Mouse (Mus musculus) MEL (cell line): ENCODE data around the gene Gnl1. TPM values are rescaled to one million over a fixed set of nuclear protein-coding genes. Genes with fewer than 3 reads are reported as not detected.

Source experiments
- DNase-seq: peaks from one replicate; pipeline ENCODE4 v3.0.0; 2011; ENCODE audit warnings: low read depth, low spot score
- H3K27ac ChIP-seq: 2 replicates; pipeline ENCODE4 v1.5.1; 2012; ENCODE audit warnings: low read depth, mild to moderate bottlenecking, control low read depth, low read length, moderate library complexity; ENCODE audit not compliant: control insufficient read depth
- H3K27me3 ChIP-seq, 2 experiments: fragments of 150-350 bp in 1 of 2; sonication (generic) in 1 of 2; 2 replicates each; pipeline ENCODE4 v1.6.1; 2012; ENCODE audit warnings: low read length in 2 of 2, mild to moderate bottlenecking in 2 of 2, improper control_type of control experiment in 1 of 2, moderate library complexity in 1 of 2; ENCODE audit not compliant: insufficient read depth in 2 of 2, control insufficient read depth in 1 of 2
- H3K36me3 ChIP-seq, 2 experiments: 2 replicates each; pipeline ENCODE4 v1.6.1; 2012 to 2014; ENCODE audit warnings: low read length in 2 of 2, improper control_type of control experiment in 1 of 2, inconsistent platforms in 1 of 2, mild to moderate bottlenecking in 1 of 2; ENCODE audit not compliant: insufficient read depth in 2 of 2, control insufficient read depth in 1 of 2
- H3K4me1 ChIP-seq, 2 experiments: fragments of 150-350 bp in 1 of 2; sonication (generic) in 1 of 2; 2 replicates each; pipeline ENCODE4 v1.6.1; 2012; ENCODE audit warnings: low read length in 2 of 2, improper control_type of control experiment in 1 of 2, mild to moderate bottlenecking in 1 of 2; ENCODE audit not compliant: insufficient read depth in 2 of 2, control insufficient read depth in 1 of 2
- H3K4me3 ChIP-seq, 2 experiments: fragments of 150-350 bp in 1 of 2; sonication (generic) in 1 of 2; 2 replicates each; pipeline ENCODE4 v1.5.1; 2012; ENCODE audit warnings: low read depth in 2 of 2, low read length in 2 of 2, mild to moderate bottlenecking in 2 of 2, moderate library complexity in 2 of 2, control low read depth in 1 of 2, improper control_type of control experiment in 1 of 2; ENCODE audit not compliant: control insufficient read depth in 1 of 2, insufficient read depth in 1 of 2
- H3K79me2 ChIP-seq: 2 replicates; pipeline ENCODE4 v1.6.1; 2012; ENCODE audit warnings: mild to moderate bottlenecking, low read length, moderate library complexity; ENCODE audit not compliant: control insufficient read depth, poor library complexity, insufficient read depth
- H3K9ac ChIP-seq: 2 replicates; pipeline ENCODE4 v1.6.1; 2012; ENCODE audit warnings: low read depth, mild to moderate bottlenecking, control low read depth, low read length, moderate library complexity; ENCODE audit not compliant: control insufficient read depth, poor library complexity, severe bottlenecking
- H3K9me3 ChIP-seq: fragments of 150-350 bp; sonication (generic); replicated peaks from 2 replicates; pipeline ENCODE4 v1.6.1; 2012; ENCODE audit warnings: mild to moderate bottlenecking, low read length, improper control_type of control experiment, moderate library complexity; ENCODE audit not compliant: insufficient read depth
- BHLHE40 ChIP-seq: IDR thresholded peaks from 2 replicates; pipeline ENCODE4 v1.6.1; 2012; ENCODE audit warnings: low read depth, mild to moderate bottlenecking, inconsistent platforms, low read length, improper control_type of control experiment, borderline replicate concordance
- CHD1 ChIP-seq: IDR thresholded peaks from 2 replicates; pipeline ENCODE4 v1.6.1; 2012; ENCODE audit warnings: low read depth, mild to moderate bottlenecking, inconsistent platforms, low read length, improper control_type of control experiment
- CHD2 ChIP-seq: IDR thresholded peaks from 2 replicates; pipeline ENCODE4 v1.6.1; 2011; ENCODE audit warnings: low read length, improper control_type of control experiment
- CTCF ChIP-seq, 3 experiments: IDR thresholded peaks in 2 of 3; conservative IDR thresholded peaks in 1 of 3; 2 replicates each; pipeline ENCODE4 v1.5.1; 2011 to 2012; ENCODE audit warnings: low read length in 3 of 3, low read depth in 2 of 3, mild to moderate bottlenecking in 2 of 3, improper control_type of control experiment in 1 of 3, inconsistent platforms in 1 of 3, mixed read lengths in 1 of 3, moderate library complexity in 1 of 3; ENCODE audit not compliant: control insufficient read depth in 1 of 3, insufficient read depth in 1 of 3, poor library complexity in 1 of 3, severe bottlenecking in 1 of 3
- ELF1 ChIP-seq: IDR thresholded peaks from 2 replicates; pipeline ENCODE4 v1.6.1; 2014; ENCODE audit warnings: low read depth, mild to moderate bottlenecking, inconsistent platforms, low read length, improper control_type of control experiment, moderate library complexity
- ETS1 ChIP-seq: IDR thresholded peaks from 2 replicates; pipeline ENCODE4 v1.6.1; 2012; ENCODE audit warnings: low read depth, mild to moderate bottlenecking, inconsistent platforms, low read length, improper control_type of control experiment, moderate library complexity
- GABPA ChIP-seq: IDR thresholded peaks from 2 replicates; pipeline ENCODE4 v1.6.1; 2012; ENCODE audit warnings: low read depth, mild to moderate bottlenecking, inconsistent platforms, low read length, improper control_type of control experiment, moderate library complexity
- GATA1 ChIP-seq: IDR thresholded peaks from 2 replicates; pipeline ENCODE4 v1.6.1; 2011; ENCODE audit warnings: low read depth, low read length, improper control_type of control experiment
- JUND ChIP-seq: IDR thresholded peaks from 2 replicates; pipeline ENCODE4 v1.6.1; 2011; ENCODE audit warnings: low read depth, mild to moderate bottlenecking, improper control_type of control experiment, low read length
- MAX ChIP-seq: IDR thresholded peaks from 2 replicates; pipeline ENCODE4 v1.6.1; 2011; ENCODE audit warnings: low read length, improper control_type of control experiment
- MAZ ChIP-seq: IDR thresholded peaks from 2 replicates; pipeline ENCODE4 v1.6.1; 2012; ENCODE audit warnings: low read depth, mild to moderate bottlenecking, inconsistent platforms, low read length, improper control_type of control experiment
- MEF2A ChIP-seq: IDR thresholded peaks from 2 replicates; pipeline ENCODE4 v1.6.1; 2014; ENCODE audit warnings: low read depth, mild to moderate bottlenecking, inconsistent platforms, low read length, improper control_type of control experiment; ENCODE audit not compliant: poor library complexity, insufficient replicate concordance, severe bottlenecking; ENCODE audit errors: extremely low read depth
- MYB ChIP-seq: IDR thresholded peaks from 2 replicates; pipeline ENCODE4 v1.6.1; 2011; ENCODE audit warnings: mild to moderate bottlenecking, low read depth, low read length, improper control_type of control experiment
- MYC ChIP-seq: IDR thresholded peaks from 2 replicates; pipeline ENCODE4 v1.6.1; 2011; ENCODE audit warnings: low read depth, mild to moderate bottlenecking, low read length, improper control_type of control experiment, moderate library complexity
- NRF1 ChIP-seq: IDR thresholded peaks from 2 replicates; pipeline ENCODE4 v1.6.1; 2014; ENCODE audit warnings: low read depth, mild to moderate bottlenecking, inconsistent platforms, low read length, improper control_type of control experiment, moderate library complexity; ENCODE audit not compliant: poor library complexity, insufficient read depth, severe bottlenecking
- POLR2AphosphoS5 ChIP-seq: IDR thresholded peaks from 2 replicates; pipeline ENCODE4 v1.6.1; 2012; ENCODE audit warnings: low read depth, borderline replicate concordance, mild to moderate bottlenecking, inconsistent platforms, low read length, moderate library complexity, mixed read lengths
- RAD21 ChIP-seq: IDR thresholded peaks from 2 replicates; pipeline ENCODE4 v1.6.1; 2011; ENCODE audit warnings: mild to moderate bottlenecking, low read depth, low read length, improper control_type of control experiment
- RCOR1 ChIP-seq: IDR thresholded peaks from 2 replicates; pipeline ENCODE4 v1.6.1; 2012; ENCODE audit warnings: low read depth, mild to moderate bottlenecking, inconsistent platforms, low read length, improper control_type of control experiment
- SIN3A ChIP-seq: IDR thresholded peaks from 2 replicates; pipeline ENCODE4 v1.6.1; 2012; ENCODE audit warnings: low read length, improper control_type of control experiment, inconsistent platforms
- SMC3 ChIP-seq: IDR thresholded peaks from 2 replicates; pipeline ENCODE4 v1.6.1; 2011; ENCODE audit warnings: low read depth, low read length, improper control_type of control experiment
- TAL1 ChIP-seq: IDR thresholded peaks from 2 replicates; pipeline ENCODE4 v1.6.1; 2012; ENCODE audit warnings: mild to moderate bottlenecking, inconsistent platforms, low read length, moderate library complexity, mixed read lengths
- TBP ChIP-seq: IDR thresholded peaks from 2 replicates; pipeline ENCODE4 v1.8.0; 2011; ENCODE audit warnings: low read depth, low read length, improper control_type of control experiment
- TCF12 ChIP-seq: IDR thresholded peaks from 2 replicates; pipeline ENCODE4 v1.6.1; 2014; ENCODE audit warnings: low read depth, mild to moderate bottlenecking, inconsistent platforms, low read length, improper control_type of control experiment, moderate library complexity
- UBTF ChIP-seq: IDR thresholded peaks from 2 replicates; pipeline ENCODE4 v1.6.1; 2012; ENCODE audit warnings: low read depth, mild to moderate bottlenecking, inconsistent platforms, low read length, improper control_type of control experiment, moderate library complexity, borderline replicate concordance; ENCODE audit not compliant: insufficient read depth
- USF1 ChIP-seq: IDR thresholded peaks from 2 replicates; pipeline ENCODE4 v1.6.1; 2014; ENCODE audit warnings: low read depth, mild to moderate bottlenecking, inconsistent platforms, low read length, improper control_type of control experiment, moderate library complexity
- USF2 ChIP-seq, 2 experiments: IDR thresholded peaks; 2 replicates each; pipeline ENCODE4 v1.6.1; 2011 to 2012; ENCODE audit warnings: improper control_type of control experiment in 2 of 2, low read length in 2 of 2, borderline replicate concordance in 1 of 2, inconsistent platforms in 1 of 2, low read depth in 1 of 2, mild to moderate bottlenecking in 1 of 2; ENCODE audit not compliant: insufficient read depth in 1 of 2
- ZC3H11A ChIP-seq: IDR thresholded peaks from 2 replicates; pipeline ENCODE4 v1.6.1; 2012; ENCODE audit warnings: low read depth, mild to moderate bottlenecking, inconsistent platforms, low read length, improper control_type of control experiment
- ZKSCAN1 ChIP-seq: IDR thresholded peaks from 2 replicates; pipeline ENCODE4 v1.6.1; 2012; ENCODE audit warnings: low read depth, mild to moderate bottlenecking, inconsistent platforms, low read length, improper control_type of control experiment, moderate library complexity
- ZMIZ1 ChIP-seq: IDR thresholded peaks from 2 replicates; pipeline ENCODE4 v1.6.1; 2012; ENCODE audit warnings: low read depth, mild to moderate bottlenecking, inconsistent platforms, low read length, improper control_type of control experiment, moderate library complexity
- ZNF384 ChIP-seq: IDR thresholded peaks from 2 replicates; pipeline ENCODE4 v1.6.1; 2012; ENCODE audit warnings: low read depth, mild to moderate bottlenecking, inconsistent platforms, low read length, improper control_type of control experiment
- polyA plus RNA-seq, 2 experiments: library from polyadenylated mRNA; stranded (reverse) in 1 of 2; unstranded in 1 of 2; fragments of >175 nt in 1 of 2; fragments of >200 nt in 1 of 2; gene quantifications; 2 replicates each; pipeline versions ENCODE4 v1.2.1 to v1.2.4; 2012; ENCODE audit warnings: low replicate concordance in 2 of 2, low read depth in 1 of 2; ENCODE audit not compliant: insufficient read length in 2 of 2, insufficient read depth in 1 of 2, missing spikeins in 1 of 2
- total RNA-seq: library from RNA; depleted of rRNA; stranded (reverse); fragments of 300-350 nt; gene quantifications from 2 replicates; pipeline ENCODE4 v1.2.3, GENCODE M21; 2012

Gnl1 gene
- total and polyA plus RNA-seq, 3 experiments, result 57.1 to 98.5 TPM; not detected in 1

GRCm38 (mm10) chr17:36020191-36021073 lies 40.8 kb downstream of the Gnl1 start, which contains the start of gene H2-T24 (continued):
- no peak for TF ChIP-seq NRF1
- TF ChIP-seq SMC3, result no peak
- TF ChIP-seq ZKSCAN1, result no peak
- no peak for TF ChIP-seq UBTF
- no peak for TF ChIP-seq MEF2A
- peak; percentile 79; the same call in 1 of the 2 replicates for TF ChIP-seq JUND
- TF ChIP-seq USF2 (IDR thresholded peaks at IDR 0.05; ENCODE audit: borderline replicate concordance in 1 of 2, insufficient read depth in 1 of 2, low read depth in 1 of 2, low read length in 2 of 2), result no peak
- peak; percentile 84 for TF ChIP-seq MYC
- 0 out of 2 replicates have a peak, but pooled peaks have one; percentile 7 for TF ChIP-seq ELF1
- no peak for TF ChIP-seq RCOR1
- peak; percentile 31 for TF ChIP-seq TAL1

GRCm38 (mm10) chr17:36021309-36021708 lies 41.7 kb downstream of the Gnl1 start:
- no peaks in the 10 kb centered on the region for H3K27me3 ChIP-seq
- H3K4me3 ChIP-seq, result peak overlapping the region; percentile 42
- no peaks in the 10 kb centered on the region for H3K9me3 ChIP-seq
- peaks cover 39 to 62% of the 10 kb centered on the region in 2 experiments for H3K4me1 ChIP-seq
- TF ChIP-seq SMC3 (no peak), MAZ (no peak), NRF1 (no peak), CTCF (IDR thresholded peaks at IDR 0.05 in 2 of 3, conservative IDR thresholded peaks at IDR 0.05 in 1 of 3; ENCODE audit: control insufficient read depth in 1 of 3, insufficient read depth in 1 of 3, low read depth in 2 of 3, low read length in 3 of 3, poor library complexity in 1 of 3, severe bottlenecking in 1 of 3) (no peak), SIN3A (no peak), MYB (no peak), ETS1 (no peak), JUND (no peak), BHLHE40 (no peak), ZNF384 (no peak), TAL1 (peak; percentile 40), CHD2 (no peak), TCF12 (peak; percentile 28; the same call in 1 of the 2 replicates), ZMIZ1 (no peak), CHD1 (0 out of 2 replicates have a peak, but pooled peaks have one; percentile 51), TBP (no peak), MAX (no peak), GATA1 (no peak), USF1 (no peak), RAD21 (no peak), GABPA (no peak), ZKSCAN1 (no peak), ZC3H11A (no peak), UBTF (no peak), POLR2AphosphoS5 (no peak)
- H3K36me3 ChIP-seq, result peaks cover 6 to 72% of the 10 kb centered on the region in 2 experiments
- H3K79me2 ChIP-seq, result peaks cover 76% of the 10 kb centered on the region
- peak overlapping the region; percentile 47 for H3K9ac ChIP-seq
- peak overlapping the region; percentile 97 for H3K27ac ChIP-seq
- DNase-seq, result no peak
